Mouse (Mus musculus) left cerebral cortex, adult 11 months (tissue): ENCODE results near the gene Gas2l3.

Experiments used
- DNase-seq: peaks from one replicate; pipeline ENCODE4 v3.0.0; 2022; ENCODE audit warnings: low spot score

The Gas2l3 gene

DNA sequence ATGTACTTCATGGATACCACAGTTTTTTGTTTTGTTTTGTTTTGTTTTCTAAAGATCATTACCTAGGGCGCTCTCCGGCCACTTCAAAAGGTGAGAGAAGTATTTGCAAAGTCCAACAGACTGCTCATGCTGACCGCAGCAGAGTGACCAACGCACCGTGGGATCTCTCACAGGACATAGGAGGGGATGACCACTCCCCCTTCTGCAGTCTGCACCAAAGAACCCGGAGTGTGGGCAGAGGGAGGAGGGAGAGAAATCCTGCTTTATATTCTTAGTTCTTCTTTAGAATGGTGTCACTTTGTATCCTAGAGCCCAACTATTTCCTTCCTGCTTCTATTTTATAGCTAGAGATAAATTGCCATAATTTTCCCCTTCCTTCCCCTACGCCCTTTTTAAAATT lies 48.4 kb downstream of the Gas2l3 start:
- DNase-seq = no peak

DNA sequence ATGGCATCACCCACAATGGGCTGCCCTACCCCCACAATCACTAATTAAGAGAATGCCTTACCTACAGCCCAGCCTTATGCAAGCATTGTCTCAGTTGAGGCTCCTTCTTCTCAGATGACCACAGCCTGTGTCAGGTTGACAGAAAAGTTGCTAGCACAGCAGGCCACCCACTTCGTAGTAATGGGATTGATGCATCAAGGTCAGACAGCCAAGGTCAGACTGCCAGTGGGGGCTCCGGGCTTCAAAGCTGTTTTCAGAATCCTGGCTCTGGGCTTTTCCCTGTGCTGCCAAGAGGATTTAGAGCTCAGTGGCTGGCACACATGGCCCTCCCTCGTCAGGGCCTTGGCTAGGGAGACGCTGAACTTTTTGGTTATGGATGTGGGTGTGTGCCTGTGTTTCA lies 51.1 kb downstream of the Gas2l3 start:
- DNase-seq = no peak

DNA sequence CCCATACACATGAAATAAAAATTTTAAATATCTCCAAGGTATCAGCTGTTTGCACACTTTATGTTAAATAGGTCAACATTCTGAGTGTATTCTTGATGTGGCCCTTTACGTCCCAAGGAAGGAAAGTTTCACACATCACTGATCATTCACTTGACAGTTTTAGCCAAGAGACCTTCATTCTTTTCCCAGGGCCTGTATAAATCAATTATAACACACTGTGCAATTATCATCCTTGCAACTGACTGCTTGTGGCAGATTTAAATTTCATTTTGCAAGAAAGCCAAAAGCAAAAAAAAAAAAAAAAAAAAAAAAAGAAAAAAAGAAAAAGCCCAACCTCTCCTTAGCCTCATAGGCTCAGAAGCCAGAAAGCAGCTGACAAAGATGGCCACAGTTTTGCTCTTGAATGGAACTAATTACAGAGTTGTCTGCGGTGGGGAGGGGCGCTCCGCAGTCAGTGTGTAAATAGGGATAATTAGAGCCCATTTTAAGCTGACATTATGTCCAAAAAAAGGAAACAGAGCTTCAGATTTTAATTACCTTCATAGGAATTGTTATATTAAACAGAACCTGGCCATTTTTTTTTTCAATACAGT lies 52.1 kb downstream of the Gas2l3 start:
- no peak for DNase-seq

DNA sequence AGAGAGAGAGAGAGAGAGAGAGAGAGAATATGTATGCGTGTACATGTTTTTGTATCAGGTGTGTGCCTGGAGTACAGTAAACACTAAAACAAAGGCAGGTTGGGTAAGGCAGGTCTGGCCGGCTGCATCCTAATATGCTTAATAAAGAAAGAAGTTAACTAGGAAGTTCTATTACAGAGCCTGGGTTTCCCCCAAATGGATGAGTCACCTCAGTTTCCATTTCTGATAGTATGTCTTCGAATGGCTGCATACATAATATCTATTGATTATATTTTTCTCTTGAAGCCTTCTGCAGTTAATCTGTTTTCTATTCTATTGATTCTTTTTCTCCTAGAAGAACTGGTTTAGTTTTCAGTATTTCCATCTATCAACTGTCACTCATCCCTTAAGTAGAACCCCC lies 57.3 kb downstream of the Gas2l3 start:
- DNase-seq = no peak

DNA sequence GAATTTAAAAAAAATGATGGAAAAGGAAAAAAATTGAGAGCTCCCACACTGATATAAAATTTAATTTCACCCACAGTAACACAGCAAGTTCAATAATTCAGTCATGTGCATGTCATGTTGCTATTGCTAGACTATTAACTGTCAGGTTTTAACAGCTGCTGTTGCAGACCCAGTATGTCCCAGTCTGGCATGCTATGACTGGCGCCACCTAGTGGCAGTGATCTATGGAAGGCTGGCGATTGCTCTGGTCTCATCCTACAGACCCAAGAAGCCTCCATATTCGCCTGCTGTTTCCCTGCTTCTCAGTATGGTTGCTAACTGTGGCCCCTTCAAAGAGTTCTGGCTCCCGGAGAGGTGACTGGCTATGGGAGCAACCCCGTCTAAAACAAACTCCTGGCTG lies 60.3 kb downstream of the Gas2l3 start:
- peak; percentile 43 for DNase-seq

DNA sequence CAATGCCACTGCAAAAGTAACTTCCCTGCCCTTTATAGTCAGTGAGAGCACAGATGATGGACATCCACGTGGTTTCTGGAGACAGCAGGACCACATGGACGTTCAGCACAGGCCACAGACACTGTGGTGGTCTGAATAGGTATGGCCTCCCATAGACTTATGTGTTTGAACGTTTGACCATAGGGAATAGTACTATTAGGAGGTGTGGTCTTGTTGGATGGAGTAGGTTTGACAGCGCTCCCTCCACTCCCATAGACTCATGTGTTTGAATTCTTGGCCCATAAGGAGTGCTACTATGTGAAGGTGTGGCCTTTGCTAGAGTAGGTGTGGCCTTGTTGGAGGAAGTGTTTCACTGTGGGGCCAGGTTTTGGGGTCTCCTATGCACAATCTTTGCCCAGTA lies 66.0 kb downstream of the Gas2l3 start:
- DNase-seq = no peak

DNA sequence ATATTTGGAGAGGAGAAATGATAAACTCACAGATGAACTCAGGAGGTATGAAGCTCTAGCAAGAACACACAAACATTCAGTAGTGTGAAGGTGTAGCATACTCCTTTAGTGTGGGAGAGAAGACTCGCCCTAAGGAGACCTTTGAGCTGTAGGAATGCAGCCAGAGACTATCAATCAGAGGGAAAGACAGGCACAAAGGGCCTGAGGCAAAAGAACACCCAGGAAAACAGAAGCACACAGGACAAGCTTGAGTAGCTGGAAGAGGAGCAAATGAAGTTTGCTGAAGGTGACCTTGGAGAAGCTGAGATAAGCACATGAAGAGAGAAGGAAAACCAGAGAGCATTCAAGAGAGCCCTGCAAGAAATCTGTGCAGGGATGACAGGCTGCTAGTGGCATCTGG lies 73.7 kb downstream of the Gas2l3 start:
- no peak for DNase-seq

DNA sequence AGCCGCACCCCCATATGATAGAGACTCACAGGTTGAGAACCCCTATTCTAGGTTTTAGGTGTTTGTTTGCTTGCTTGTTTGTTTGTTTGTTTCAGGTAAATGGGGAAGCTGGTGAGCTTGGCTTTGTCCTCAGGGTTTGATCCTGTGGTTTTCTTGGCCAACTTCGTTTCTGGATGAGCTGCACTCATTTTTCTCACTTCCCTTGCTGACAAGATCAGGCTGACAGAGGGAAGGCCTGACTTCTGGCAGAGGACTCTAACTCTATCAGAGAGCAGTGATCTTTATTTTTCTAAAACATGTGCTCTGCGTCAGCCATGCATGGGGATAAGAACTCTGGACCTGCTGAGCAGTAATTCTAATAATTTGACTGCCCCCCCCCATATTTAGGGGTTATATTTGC lies 84.8 kb downstream of the Gas2l3 start:
- no peak for DNase-seq
